Mouse (Mus musculus) B cell, adult 2 months (primary cell): ENCODE results near the gene Spata31d1b.
A peak's percentile ranks its signal among the peaks of the same experiment; 100 is the strongest.
"Not testable (repeated sequence)": the region's sequence is repeated elsewhere in the genome, so short reads cannot be mapped to it uniquely, and the experiment has no call there.

Experiments used
- DNase-seq, 2 experiments: peaks; one replicate each; pipeline ENCODE4 v3.0.0; 2022

Spata31d1b gene

DNA sequence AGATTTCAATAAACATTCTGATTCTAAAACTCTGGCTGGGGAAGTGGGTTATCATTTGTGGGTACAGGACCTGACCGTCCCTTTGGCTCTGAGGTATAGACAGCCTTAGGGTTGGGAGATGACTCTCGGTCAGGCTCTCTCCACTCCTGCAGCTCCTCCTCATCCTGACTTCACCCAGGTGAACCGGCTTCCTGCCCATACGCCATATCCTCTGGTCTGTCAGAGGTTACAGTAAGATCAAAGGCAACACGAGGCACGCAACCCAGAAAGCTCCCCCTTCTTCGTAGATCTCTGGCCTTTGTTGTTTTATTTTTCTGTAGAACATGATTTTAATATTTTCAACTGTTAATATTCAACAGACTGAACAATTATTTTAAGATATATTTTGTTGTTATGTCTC lies 16.3 kb upstream of the Spata31d1b start:
- no peak for DNase-seq

DNA sequence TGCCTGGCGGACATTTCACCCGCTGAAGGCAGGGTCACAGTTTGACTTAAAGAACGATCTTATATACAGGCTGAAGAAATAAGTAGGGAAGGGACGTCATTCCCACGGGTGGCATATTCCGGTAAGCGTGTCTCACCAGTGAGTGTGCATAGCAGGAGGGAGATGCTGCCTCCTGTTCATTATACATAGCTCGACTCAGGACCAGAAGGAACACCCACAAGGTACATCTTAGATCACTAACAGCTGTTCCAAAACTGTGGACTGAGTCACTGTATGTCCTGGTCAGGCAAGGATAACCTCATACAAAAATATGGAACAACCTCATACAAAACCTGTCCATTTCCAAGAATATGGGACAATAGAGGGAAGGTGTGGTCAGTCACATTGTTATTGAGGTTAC lies 13.0 kb upstream of the Spata31d1b start:
- DNase-seq: no peak

DNA sequence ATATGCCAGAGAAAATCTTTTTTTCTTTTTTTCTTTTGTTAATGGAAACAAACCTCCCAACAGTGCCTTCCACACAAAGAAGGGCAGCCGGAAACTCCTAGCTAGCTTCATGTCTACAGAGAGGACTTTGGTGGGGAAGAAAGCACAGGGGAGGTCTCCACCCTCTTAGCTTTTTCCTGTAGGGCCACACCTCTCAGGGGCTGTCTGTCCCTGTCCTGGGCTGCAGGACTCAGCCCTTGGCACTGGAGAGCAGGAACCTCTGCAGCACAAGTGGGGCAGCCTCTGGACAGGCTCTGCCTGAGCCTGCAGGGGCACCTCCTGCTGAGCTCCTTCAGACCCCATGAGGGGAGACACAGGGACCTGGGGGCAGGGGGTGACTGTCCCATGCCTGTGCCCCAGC lies 11.9 kb upstream of the Spata31d1b start:
- DNase-seq: not testable (repeated sequence)

DNA sequence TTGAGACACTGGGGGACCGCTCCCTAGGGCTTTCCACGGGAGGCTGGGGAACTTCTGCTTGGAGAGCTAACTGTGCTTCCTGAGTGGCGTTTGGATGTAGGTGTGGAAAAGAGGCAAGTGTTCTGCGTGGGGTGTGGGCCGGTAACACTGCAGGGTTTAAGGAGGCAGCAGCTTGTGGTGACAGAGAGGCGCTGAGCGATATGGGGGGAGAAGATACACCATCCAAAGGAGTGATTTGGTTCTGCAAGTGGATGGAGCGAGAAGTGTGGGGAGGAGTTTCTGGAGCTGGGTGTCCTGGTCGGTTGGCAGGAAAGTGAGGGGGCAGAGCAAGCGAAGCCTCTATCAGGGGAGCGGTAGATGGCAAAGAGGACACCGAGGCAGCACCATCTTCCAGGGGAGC lies 8.6 kb upstream of the Spata31d1b start:
- no peak for DNase-seq

DNA sequence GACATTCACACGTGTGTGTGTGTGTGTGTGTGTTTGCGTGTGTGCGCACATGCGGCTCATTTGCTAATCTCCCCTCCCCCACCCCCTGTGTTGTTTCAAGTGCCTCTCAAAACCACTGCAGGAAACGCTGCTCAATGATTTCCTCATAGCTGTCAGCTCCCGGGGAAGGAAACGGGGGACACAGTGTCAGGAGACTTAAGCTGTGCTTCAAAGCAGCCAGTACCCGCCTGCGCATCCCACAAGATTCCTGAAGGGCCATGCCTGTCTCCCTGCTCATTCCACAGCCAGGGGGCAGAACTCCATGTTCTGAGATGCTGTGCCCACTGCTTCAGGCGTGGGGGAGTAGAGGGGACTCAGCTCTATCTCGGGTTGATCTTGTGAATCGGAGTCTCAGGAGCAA lies 7.5 kb upstream of the Spata31d1b start:
- DNase-seq: no peak

DNA sequence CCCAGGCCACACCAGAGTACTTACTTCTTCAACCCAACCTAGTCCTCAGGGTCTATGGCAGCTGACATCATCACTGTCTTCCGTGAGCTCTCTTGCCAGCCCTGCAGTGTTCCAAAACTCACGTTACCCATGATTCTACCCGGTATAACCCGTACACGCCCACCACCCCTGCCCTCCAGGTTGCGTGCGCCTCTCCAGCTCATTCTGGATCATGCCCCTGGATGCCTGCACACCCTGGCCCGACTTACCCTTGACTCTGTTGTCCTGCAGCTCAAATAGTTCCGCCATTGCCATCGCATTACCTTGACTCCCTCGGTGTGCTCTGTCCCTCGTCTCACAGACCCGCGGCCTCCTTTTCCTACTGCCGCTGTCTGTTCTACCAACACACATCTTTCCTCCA lies 1.9 kb upstream of the Spata31d1b start, which contains the start of gene Spata31d1a:
Gene Spata31d1a, minus strand, starts transcription at position 101 of the 400 bp plus-strand sequence.
- DNase-seq: no peak

DNA sequence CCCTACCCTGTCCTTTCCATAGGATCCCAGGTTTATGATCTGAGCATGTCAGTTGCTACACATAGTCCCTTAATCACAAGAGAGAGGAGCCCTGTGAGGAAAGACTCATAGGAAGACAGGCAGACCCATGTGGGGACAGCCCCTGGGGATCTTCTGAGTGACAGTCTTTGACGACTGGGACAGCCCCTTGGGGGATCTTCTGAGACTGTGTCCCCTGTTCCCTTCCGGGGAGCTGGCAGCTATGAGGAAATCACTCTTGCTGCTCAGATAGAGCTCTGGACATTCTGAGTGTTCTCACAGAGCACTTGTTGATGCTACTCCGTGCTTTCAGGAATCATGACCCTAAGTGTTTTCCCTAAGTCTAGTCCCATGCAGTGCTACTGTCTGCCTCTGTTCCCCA lies 1.6 kb downstream of the Spata31d1b start:
- peak; percentile 45 to 51 for DNase-seq

DNA sequence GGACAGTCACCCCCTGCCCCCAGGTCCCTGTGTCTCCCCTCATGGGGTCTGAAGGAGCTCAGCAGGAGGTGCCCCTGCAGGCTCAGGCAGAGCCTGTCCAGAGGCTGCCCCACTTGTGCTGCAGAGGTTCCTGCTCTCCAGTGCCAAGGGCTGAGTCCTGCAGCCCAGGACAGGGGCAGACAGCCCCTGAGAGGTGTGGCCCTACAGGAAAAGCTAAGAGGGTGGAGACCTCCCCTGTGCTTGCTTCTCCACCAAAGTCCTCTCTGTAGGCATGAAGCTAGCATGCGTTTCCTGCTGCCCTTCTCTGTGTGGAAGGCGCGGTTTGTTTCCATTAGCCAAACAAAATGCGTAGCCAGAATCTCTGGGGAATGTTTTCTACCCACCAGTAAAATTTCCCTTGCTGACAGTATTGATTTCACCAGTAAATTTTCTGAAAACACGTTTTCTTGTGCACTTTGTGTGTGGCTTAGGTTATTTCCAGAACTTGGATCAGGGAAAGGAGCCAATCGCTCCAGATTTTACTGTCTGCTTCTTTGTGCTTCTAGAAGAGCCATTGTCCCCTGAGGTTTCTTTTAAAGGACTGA lies 6.9 kb downstream of the Spata31d1b start:
- DNase-seq: not testable (repeated sequence)

DNA sequence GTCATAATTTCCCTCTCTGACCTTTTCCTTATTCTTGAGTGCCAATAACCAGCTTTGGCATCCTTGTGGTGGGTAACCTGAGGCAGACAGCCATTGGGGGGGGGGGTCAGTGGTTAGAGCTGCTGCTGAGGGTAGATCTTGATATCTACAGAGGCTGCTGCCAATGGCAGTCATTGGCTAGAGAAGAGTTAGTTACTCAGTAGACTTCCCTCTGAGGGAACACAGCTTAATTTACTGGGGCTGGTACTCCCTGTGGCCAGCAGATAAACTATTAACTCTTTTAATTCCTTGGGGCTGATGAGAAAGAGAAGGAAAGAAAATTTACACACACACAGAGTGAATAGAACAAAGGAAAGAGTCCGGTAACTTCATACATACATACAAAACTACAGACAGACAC lies 7.4 kb downstream of the Spata31d1b start:
- DNase-seq: no peak

DNA sequence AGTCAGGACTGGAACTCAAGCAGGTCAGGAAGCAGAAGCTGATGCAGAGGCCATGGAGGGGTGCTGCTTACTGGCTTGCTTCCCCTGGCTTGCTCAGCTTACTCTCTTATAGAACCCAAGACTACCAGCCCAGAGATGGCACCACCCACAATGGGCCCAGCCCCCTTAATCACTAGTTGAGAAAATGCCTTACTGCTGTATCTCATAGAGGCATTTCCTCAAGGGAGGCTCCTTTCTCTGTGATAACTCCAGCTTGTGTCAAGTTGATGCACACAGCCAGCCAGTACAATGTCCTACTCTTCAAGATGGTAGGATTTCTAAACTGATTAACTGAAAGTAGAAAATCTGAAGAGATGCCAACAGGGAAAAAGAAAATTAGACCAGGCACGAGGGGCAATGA lies 10.0 kb downstream of the Spata31d1b start:
- not testable (repeated sequence) for DNase-seq

DNA sequence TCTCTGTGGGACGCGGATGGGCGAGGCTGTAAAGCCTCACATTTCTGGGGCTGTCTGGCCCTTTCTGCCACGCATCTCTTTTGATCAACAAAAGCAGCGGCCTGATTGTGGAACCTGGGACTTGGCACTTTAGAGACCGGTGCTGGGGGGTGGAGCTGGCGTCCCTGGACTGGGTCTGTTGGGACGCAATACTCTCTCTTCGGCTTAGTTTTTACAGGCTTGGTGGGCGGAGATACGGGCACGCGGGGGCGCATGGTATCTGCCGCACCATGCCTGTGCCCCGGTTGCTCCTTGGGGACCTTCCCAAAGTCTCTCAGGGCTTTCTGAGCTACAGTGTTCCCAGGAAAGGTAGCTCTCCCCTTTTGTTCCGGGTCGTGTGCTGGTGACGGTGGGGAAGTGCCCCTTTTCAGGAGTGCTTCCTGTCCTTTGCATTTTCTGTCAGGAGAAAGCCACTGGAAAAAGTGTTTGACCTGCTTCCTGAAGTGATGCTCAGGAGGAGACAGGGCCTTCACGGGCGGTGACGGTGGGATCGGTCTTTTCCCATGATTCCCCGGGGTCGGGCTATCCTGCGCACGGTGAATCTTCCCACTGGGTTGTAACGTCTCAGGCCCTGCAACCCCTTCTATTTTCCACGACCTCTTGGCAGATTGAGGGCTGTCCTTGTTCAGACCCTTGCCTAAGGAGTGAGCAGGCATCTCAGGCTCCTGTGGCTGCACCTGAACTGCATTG lies 14.2 kb downstream of the Spata31d1b start:
- DNase-seq: no peak

DNA sequence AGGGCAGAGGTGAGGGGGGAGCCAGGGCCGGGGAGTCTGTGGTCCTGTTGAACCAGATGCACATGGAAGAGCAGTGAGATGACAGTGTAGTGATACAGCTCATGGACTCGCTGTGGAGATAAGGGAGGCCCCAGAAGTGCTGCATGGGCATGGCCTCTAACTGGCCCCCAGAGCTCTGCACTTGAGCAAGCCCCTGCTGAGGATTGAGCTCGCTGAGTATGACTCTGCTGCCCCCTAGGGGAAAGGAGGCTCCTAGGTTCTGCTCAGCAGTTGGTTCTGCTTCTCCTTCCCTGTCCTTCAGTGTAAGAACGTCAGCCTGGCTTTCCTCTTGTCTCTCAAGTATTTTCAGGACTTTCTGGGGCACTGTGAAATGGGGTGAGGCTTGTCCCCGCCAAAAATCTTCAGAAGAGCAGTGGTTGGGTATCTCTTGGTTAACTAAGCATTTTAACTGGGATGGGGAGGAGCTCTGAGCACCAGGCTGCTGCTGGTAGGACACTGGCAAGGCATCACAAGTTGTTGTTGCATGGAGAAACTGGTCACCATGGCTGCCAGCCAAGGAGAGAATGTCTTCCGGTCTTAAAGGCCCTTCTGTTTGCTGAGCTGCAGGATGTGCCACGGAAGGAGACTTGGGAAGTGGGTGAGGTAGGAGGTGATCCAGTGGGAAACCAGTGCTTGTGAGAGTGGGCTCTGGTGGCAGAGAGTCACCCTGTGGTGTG lies 16.5 kb downstream of the Spata31d1b start:
- DNase-seq: peak; percentile 87 to 88

DNA sequence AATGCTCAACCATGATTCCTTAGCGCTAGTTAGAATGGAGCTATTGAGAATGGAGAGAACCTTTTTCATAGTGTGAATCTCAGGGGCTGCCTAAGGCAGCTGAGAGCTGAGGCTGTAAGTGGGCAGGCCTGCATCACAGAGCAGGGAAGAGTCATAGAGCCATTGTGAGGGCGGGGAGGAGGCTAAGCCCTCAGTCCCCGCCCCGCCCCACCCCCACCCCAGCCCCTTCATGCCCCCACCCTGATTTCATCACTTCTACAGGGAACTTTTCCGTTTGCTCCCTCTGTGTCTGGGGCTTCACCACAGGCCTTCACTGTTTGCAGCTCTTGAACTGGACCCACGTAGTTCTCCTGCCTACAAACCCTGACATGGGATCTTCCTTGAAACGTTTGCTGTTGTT lies 19.6 kb downstream of the Spata31d1b start, which contains the start of gene Spata31d1d:
Gene Spata31d1d, minus strand, starts transcription at position 101 of the 400 bp plus-strand sequence.
- DNase-seq: no peak

DNA sequence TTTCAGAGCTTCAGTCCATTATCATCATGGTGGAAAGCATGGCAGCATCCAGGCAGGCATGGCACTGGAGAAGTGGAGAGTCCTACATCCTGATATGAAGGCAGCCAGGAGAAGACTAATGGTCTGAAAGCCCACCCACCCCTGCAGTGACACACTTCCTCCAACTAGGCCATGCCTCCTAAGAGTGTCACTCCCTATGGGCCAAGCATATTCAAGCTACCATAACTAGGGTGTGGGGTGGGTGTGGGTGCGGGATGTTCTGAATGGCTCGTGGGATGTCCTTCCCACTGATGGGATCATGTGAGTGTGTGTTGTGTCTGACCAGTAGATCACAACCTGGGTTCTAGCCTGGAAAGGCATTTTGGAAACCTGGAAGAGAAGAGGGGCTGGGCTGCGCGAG lies 21.9 kb downstream of the Spata31d1b start:
- no peak for DNase-seq

DNA sequence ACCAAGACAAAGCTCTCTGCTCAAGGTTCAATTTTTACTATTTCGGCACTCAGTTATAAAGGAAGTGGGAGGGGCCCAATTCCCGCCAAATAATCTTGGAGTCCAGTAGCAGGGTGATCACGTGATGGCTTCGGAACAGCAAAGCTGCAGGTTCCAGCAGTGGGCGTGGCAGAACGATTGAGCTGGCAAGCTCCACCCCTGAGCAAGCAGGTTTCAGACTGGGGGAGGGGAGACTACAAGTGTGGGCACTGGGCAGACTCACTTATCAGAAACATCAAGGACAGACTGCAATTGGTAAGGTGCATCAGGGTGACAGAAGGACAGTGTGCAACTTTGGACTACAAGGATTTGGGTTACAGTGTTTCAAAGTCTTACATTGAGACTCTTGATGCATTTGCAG lies 22.3 kb downstream of the Spata31d1b start:
- DNase-seq: not testable (repeated sequence)

DNA sequence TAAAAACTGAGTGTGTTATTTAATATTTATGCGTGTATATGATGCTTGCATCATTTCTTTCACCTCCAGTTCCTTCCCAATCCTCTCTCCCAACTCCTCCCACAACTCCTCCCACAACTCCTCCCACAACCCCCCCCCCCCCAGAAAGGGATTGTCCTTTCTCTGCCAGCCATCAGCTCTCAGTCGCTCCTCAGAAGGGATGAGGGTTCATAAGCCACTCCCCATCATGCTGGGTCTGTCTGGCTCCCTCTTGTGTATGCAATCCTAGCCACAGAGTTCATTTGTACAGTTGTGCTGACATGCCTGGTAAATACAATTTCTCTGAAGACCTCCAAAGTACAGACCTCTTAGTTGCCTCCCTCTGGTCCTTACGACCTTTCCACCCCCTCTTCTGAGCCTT lies 23.1 kb downstream of the Spata31d1b start:
- DNase-seq: no peak

DNA sequence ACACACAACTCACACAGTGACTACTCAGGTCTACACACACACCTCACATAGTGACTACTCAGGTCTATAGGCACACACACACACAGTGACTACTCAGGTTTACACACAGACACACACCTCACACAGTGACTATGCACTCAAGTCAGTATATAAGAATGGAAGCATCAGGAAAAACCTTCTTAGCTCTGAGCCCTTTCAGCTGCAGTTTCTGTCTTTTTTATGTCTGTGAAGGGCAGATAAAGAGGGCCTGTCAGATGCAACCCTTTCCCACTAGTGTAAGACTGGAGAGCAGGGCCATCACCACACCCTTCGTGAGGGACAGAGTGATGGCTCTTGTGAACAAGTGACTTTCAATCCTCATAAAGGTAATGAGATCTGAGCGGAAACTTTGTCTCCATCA lies 26.4 kb downstream of the Spata31d1b start:
- DNase-seq: no peak

DNA sequence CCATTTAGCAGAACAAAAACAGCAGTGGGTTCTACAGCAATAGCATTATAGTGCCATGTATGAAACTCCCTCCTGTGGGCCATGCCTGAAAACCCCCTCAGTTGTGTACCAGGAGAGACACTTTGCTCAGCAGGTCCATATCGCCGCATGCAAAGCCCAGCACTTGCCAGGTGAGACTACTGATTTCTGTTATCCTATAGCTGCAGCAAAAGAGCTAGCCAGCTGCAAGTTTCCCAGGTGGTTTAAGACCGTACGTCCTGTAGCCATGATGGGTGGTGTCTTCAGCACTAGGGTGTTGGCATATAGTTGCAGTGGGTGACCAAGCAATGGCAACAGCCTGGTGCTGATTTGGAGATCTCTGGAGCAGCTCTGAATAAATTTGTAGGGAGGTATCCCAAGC lies 27.3 kb downstream of the Spata31d1b start:
- DNase-seq: no peak

DNA sequence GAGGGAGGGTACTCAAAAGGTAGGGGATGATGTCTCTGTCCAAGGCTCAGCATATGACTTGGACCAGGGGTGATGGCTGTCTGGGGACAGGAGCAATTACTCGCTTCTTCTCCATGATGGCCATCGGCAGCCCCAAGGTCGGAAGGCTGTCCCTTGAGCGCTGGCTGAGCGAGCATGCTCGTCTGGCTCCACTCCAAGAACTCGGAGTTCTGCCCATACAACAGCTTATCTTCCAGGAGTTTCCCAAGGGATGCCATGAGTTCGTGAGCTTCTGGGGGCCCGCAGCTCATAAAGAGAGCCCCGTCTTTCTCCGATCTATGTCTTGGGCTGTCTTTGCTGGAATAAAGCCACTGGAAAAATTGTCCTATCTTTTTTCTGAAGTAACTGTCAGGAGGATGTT lies 29.0 kb downstream of the Spata31d1b start:
- no peak for DNase-seq

DNA sequence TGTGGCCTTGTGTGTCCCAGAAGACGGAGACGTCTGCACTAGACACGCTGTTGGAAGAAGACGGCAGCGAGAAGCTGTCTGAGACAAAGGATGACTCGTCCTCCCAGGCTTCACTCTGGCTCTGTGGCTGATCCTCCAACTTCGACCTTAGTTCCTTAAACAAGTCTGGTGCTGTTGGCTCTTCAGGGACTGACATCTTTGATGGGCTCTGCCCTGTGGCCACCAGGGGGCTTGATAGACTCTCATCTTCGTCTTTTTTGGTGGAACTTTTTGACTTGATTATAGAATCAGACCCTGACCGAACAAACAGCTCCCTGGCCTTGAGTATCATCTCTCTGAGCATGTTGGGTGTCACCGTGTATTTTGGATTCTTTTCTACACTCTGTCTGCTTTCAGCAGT lies 29.6 kb downstream of the Spata31d1b start:
- peak; percentile 38 to 40 for DNase-seq

DNA sequence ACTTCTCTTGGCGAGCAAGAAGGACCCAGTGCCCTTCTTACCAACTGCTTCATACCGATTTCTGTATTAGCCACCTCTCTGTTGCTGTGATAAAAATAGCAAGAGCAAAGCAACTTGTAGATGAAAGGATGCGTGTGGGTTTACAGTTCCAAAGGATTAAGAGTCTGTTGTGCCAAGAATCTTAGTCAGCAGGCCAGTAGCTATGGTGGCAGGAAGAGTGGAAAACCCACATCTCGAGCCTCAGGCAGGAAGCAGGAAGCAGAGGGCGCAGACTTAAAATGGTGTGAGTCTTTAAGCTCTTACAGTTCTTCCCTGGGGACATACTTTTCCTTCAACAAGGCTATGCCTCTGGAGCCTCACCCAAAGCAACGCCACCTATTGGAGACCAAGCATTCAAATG lies 33.4 kb downstream of the Spata31d1b start:
- no peak for DNase-seq

DNA sequence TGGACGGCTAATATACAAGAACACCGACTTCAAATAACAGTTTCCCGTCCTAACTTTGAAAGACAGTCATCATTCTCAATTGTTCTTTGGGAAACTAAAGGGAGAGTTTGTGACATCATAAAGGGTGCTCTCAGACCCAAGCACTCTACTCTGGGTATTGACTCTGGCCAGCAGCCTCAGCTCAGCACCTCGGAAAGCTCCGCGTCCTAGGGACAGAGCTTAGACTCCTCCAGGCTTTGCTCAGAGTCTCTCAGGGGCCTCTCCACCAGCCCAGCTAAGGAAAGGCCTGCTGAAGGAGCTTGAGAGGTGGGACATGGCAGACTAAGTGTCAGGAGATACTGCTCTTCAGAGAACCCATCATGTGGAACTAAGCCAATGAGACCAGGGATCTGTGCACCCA lies 34.1 kb downstream of the Spata31d1b start:
- no peak for DNase-seq

DNA sequence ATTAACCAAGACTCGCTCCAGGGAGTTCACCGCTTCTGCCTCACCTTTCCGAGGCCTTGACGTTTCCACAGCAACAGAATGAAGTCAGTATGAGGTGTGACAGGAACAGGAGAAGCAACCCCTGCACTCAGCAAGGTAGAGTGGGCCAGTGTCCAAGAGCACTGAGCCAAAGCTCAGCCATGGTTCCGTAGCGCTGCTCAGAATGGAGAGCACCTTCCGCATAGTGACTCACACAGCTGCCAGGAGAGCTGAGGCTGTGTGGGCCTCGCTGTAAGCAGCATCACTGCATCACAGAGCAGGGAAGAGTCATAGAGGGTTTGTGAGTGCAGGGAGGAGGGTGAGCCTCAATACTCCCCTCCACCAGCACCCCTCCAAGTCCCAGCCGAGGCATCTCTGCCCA lies 34.6 kb downstream of the Spata31d1b start, which contains the start of gene 1700014D04Rik:
Gene 1700014D04Rik, minus strand, starts transcription at position 42 of the 400 bp plus-strand sequence.
- no peak for DNase-seq

DNA sequence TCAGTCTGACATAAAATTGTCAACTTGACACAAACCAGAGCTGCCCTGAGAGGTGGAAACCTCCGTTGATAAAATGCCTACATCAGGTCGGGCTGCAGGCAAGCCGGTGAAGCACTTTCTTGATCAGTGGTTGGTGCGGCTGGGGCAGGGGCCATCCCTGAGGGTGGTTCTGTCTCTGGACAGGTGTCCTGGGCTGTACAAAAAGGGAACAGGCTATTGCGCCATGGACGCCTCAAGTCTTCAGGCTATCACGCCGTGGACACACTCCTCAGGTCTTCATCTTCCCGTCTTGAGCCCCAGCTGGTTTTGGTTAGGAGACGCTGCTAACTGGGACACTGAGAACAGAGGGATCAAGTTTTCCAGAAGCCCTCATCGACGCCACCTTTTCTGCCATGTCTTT lies 38.2 kb downstream of the Spata31d1b start:
- no peak for DNase-seq
